13 mouse cellular contexts compared by ENCODE assay signal in the genomic region with DNA sequence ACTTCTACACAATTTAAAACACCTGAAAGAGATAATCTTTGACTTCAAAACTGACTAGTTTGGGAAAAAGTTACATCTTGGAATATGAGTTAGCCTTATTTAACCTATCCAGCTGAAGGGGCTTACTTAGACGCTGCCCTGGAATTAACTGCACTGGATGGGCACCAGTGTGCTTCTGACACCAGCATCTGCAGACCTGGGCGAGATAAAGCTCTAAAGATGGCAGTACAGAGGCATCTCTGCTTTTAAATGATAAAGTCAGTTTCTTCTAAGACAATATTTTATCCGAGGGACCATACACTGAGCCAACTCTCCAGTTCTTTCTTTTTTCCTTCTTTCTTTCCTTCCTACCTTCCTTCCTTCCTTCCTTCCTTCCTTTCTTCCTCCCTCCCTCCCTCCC. TPM values are rescaled to one million over a fixed set of nuclear protein-coding genes. Genes with fewer than 3 reads are reported as not detected.
"Had no signal": no experiment of that assay in that cellular context is flagged by ENCODE, and none has a peak within 500 bp of the region (broad histone marks: within the 10 kb centered on the region; RNA-seq: fewer than 3 reads in every experiment).

No protein-coding gene starts in this region.

- ATAC-seq: intestine, embryonic 16.5 days; midbrain, embryonic 16.5 days had no signal

- H3K36me3 ChIP-seq: limb, embryonic 15.5 days; lung, embryonic 15.5 days had no signal

- DNase-seq: kidney, adult 8-10 months; kidney, postnatal 25 days; lung, postnatal 14 days; right cerebral cortex, adult 18-20 months; right cerebral cortex, postnatal 25 days; thymus, postnatal 25 days had no signal

- H3K27ac ChIP-seq: left cerebral cortex, adult 2 months; limb, embryonic 15.5 days; lung, embryonic 15.5 days; macrophage; stomach, postnatal 0 days had no signal

- H3K9me3 ChIP-seq: limb, embryonic 15.5 days; lung, embryonic 15.5 days had no signal

- H3K4me3 ChIP-seq: left cerebral cortex, adult 2 months; limb, embryonic 15.5 days; lung, embryonic 15.5 days had no signal

- H3K4me2 ChIP-seq: limb, embryonic 15.5 days; lung, embryonic 15.5 days had no signal

- H3K9ac ChIP-seq: limb, embryonic 15.5 days; lung, embryonic 15.5 days had no signal

- H3K27me3 ChIP-seq: limb, embryonic 15.5 days; lung, embryonic 15.5 days had no signal

RNA-seq across cellular contexts. Expression of a gene that starts 19.0 kb away (rescaled TPM):
- polyA plus RNA-seq: macrophage had no signal
